Mouse (Mus musculus): ENCODE measurements around the gene Foxr1.

DNA sequence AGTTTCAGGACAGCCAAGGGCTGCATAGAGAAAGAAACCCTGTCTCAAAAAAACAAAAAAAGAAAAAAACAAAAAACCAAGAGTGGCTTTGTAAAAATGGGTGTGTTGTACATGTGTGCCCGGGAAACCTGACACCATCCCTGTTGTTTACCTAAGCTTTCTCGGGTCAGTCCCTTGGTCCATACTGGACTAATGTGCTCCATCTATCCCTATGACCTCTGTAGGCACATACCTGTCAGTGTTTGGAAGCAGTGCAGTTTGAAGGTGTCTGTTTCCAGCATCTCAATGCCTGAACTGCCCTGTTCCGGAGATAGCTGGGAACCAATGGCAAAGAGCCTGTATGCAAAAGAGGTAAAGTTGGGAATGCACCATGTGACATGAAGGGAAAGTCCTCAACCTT is 35.9 kb downstream of the Foxr1 start:
- TF ChIP-seq TAL1 (IDR thresholded peaks at IDR 0.05; ENCODE audit: low read length) = no peak
- no peak for TF ChIP-seq GATA1 (IDR thresholded peaks at IDR 0.05; ENCODE audit: low read length)

Measured in erythroblast, embryonic 14.5 days (primary cell).